Mouse (Mus musculus): ENCODE data around the gene Vmn1r183. TPM values are rescaled to one million over a fixed set of nuclear protein-coding genes. Genes with fewer than 3 reads are reported as not detected.
"Not testable (repeated sequence)": the region's sequence is repeated elsewhere in the genome, so short reads cannot be mapped to it uniquely, and the experiment has no call there.

Vmn1r183 gene
- polyA plus RNA-seq (2012; rRNA removed): not detected in 2 replicates
- not detected in 2 replicates for polyA plus RNA-seq (2014; fragmentation: Nextera tagmentation; extraction: Ambion mirVana)

- WGBS (ENCODE audit: insufficient replicate concordance): 49% methylated on average over 4 of the region's 4 CpGs
- no peak for ATAC-seq (ENCODE audit: insufficient read depth)
- no peak within 1 kb of the TSS for H3K9ac ChIP-seq (replicated peaks)
- H3K27me3 ChIP-seq (ENCODE audit: control insufficient read depth, insufficient read depth, low read length): no peaks in the 10 kb centered on the region
- no peak for DNase-seq (ENCODE audit: low read depth in 3 of 3, low spot score in 3 of 3)
- H3K4me2 ChIP-seq (ENCODE audit: low read depth): no peak within 1 kb of the TSS
- H3K36me3 ChIP-seq (replicated peaks; ENCODE audit: control insufficient read depth, insufficient read depth, low read depth): no peaks in the 10 kb centered on the region
- H3K27ac ChIP-seq: no peak within 1 kb of the TSS
- H3K4me1 ChIP-seq (replicated peaks; ENCODE audit: control insufficient read depth in 2 of 2, insufficient read depth in 2 of 2, low read length in 1 of 2): no peaks in the 10 kb centered on the region
- H3K9me3 ChIP-seq (ENCODE audit: control insufficient read depth, low read length): no peaks in the 10 kb centered on the region
- TF ChIP-seq CTCF (IDR thresholded peaks at IDR 0.05; ENCODE audit: low read depth) (no peak), EP300 (IDR thresholded peaks at IDR 0.05; ENCODE audit: low read depth) (no peak)
- H3K4me3 ChIP-seq (ENCODE audit: insufficient read depth in 1 of 2, low read depth in 2 of 2, low read length in 2 of 2): no peak within 1 kb of the TSS
Measured at GRCm38 (mm10) chr7:24052660-24053304, at the start of gene Vmn1r183. TSS of gene Vmn1r183 (plus strand) at chr7:24053254.

DNA sequence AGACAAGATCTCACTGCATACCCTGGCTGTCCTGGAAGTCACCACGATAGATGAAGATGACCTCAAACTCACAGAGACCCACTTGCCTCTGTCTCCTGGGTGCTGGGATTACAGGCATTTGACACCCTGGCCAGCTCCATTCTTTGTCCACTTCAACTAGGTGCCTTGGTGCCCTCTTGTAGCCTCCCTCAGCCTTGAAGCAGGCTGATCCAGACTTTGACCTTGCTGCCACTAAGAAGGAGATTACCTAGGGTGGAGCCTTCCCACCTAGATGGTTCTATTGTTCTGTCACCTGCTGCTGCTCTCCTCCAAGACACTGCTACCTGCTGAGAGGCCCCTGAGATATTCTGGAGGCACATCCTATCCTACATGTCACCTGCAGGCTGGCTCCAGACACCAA, 21.4 kb downstream of the Vmn1r183 start:
- not testable (repeated sequence) for H3K4me2 ChIP-seq (ENCODE audit: low read depth); H3K4me1 ChIP-seq (replicated peaks; ENCODE audit: control insufficient read depth in 2 of 2, insufficient read depth in 2 of 2, low read length in 1 of 2); H3K9me3 ChIP-seq (ENCODE audit: control insufficient read depth, low read length); H3K9ac ChIP-seq (replicated peaks); H3K4me3 ChIP-seq (ENCODE audit: insufficient read depth in 1 of 2, low read depth in 2 of 2, low read length in 2 of 2); H3K36me3 ChIP-seq (replicated peaks; ENCODE audit: control insufficient read depth, insufficient read depth, low read depth); H3K27me3 ChIP-seq (ENCODE audit: control insufficient read depth, insufficient read depth, low read length); H3K27ac ChIP-seq; ATAC-seq (ENCODE audit: insufficient read depth); DNase-seq (ENCODE audit: low read depth in 3 of 3, low spot score in 3 of 3)
- 38% methylated on average over 1 of the region's 1 CpGs for WGBS (ENCODE audit: insufficient replicate concordance)

- peak within 1 kb of the TSS; percentile 75 for H3K9ac ChIP-seq (replicated peaks)
- ATAC-seq (ENCODE audit: insufficient read depth) (peak; percentile 95), DNase-seq (ENCODE audit: low read depth in 3 of 3, low spot score in 3 of 3) (peak; percentile 93 to 95 (median 94))
- no peak for TF ChIP-seq EP300 (IDR thresholded peaks at IDR 0.05; ENCODE audit: low read depth)
- TF ChIP-seq CTCF (IDR thresholded peaks at IDR 0.05; ENCODE audit: low read depth): no peak
- peak within 1 kb of the TSS; percentile 63 to 69 for H3K4me3 ChIP-seq (ENCODE audit: insufficient read depth in 1 of 2, low read depth in 2 of 2, low read length in 2 of 2)
- peak within 1 kb of the TSS; percentile 84 for H3K4me2 ChIP-seq (ENCODE audit: low read depth)
- no peaks in the 10 kb centered on the region for H3K27me3 ChIP-seq (ENCODE audit: control insufficient read depth, insufficient read depth, low read length)
- H3K27ac ChIP-seq: peak within 1 kb of the TSS; percentile 79
- 18% methylated on average over 44 of the region's 44 CpGs for WGBS (ENCODE audit: insufficient replicate concordance)
- no peaks in the 10 kb centered on the region for H3K9me3 ChIP-seq (ENCODE audit: control insufficient read depth, low read length)
- peaks cover 3% of the 10 kb centered on the region; the same call in 1 of the 2 replicates for H3K36me3 ChIP-seq (replicated peaks; ENCODE audit: control insufficient read depth, insufficient read depth, low read depth)
- peaks cover 3 to 13% of the 10 kb centered on the region in 2 experiments for H3K4me1 ChIP-seq (replicated peaks; ENCODE audit: control insufficient read depth in 2 of 2, insufficient read depth in 2 of 2, low read length in 1 of 2)
Measured at GRCm38 (mm10) chr7:24081634-24082431, 28.8 kb downstream of the Vmn1r183 start, which contains the start of gene Zfp180. TSS of gene Zfp180 (plus strand) at chr7:24081924.

DNA sequence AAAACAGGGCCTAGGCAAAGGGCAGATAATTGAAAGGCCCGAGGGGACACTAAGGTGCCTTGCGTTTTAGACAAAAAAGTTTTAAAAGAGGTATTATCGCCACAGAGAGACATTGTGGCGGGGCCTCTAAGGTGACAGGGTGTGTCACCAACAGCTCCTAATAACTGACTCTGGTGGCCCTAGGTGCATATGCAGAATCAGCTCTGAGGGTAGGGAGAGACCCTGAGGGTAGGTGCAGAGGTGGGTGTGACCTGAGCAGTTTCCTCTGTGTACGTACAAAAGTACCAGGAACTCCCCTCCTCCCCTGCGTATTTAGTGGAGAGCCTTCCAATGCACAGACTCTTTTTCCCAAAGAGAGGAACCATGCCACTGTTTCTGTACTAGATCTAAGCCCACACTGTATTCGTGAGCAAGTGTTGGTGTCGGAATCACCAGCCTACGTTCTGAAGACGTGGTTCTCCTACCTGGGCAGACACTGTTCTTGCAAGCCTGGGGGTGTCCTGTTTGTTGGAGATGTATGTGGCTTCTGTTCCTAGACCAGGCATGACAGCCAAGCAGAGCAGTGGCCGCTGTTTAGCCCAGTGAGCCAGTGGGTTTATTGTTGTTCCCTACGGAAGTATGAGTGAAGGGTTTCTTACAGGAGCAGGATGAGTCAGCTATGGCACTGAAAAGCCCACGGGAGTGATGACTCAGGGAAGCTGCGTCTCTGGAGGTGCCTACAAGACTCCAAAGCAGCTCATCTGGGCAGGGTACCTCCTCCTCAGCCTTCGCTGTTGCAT, 29.6 kb downstream of the Vmn1r183 start:
- Histone ChIP-seq H3K9ac (replicated peaks) (peak overlapping the region; percentile 75), H3K36me3 (replicated peaks; ENCODE audit: control insufficient read depth, insufficient read depth, low read depth) (peaks cover 9% of the 10 kb centered on the region), H3K4me1 (replicated peaks; ENCODE audit: control insufficient read depth in 2 of 2, insufficient read depth in 2 of 2, low read length in 1 of 2) (peaks cover 3 to 13% of the 10 kb centered on the region in 2 experiments), H3K4me2 (ENCODE audit: low read depth) (peak overlapping the region; percentile 84), H3K27me3 (ENCODE audit: control insufficient read depth, insufficient read depth, low read length) (no peaks in the 10 kb centered on the region), H3K4me3 (ENCODE audit: insufficient read depth in 1 of 2, low read depth in 2 of 2, low read length in 2 of 2) (peak overlapping the region; percentile 63 to 69), H3K27ac (peak overlapping the region; percentile 79), H3K9me3 (ENCODE audit: control insufficient read depth, low read length) (no peaks in the 10 kb centered on the region)
- ATAC-seq (ENCODE audit: insufficient read depth) (peak; percentile 56), DNase-seq (ENCODE audit: low read depth in 3 of 3, low spot score in 3 of 3) (peak in 2 of 3 experiments; percentile 13 to 18)
- TF ChIP-seq EP300 (IDR thresholded peaks at IDR 0.05; ENCODE audit: low read depth): no peak
- no peak for TF ChIP-seq CTCF (IDR thresholded peaks at IDR 0.05; ENCODE audit: low read depth)
- WGBS (ENCODE audit: insufficient replicate concordance): 31% methylated on average over 15 of the region's 15 CpGs
